Mouse (Mus musculus): Measurements from ENCODE around the gene Rho. TPM values are rescaled to one million over a fixed set of nuclear protein-coding genes. Genes with fewer than 3 reads are reported as not detected.

The Rho gene
- total and polyA plus RNA-seq, 3 experiments, result 0.11 TPM; not detected in 2

GRCm38 (mm10) chr6:115891497-115892061, 40.0 kb upstream of the Rho start:
- TF ChIP-seq MAFK (IDR thresholded peaks at IDR 0.05; ENCODE audit: borderline replicate concordance, low read depth, low read length), result no peak
- no peak for TF ChIP-seq ZKSCAN1 (IDR thresholded peaks at IDR 0.05; ENCODE audit: low read depth, low read length)
- no peak for TF ChIP-seq ZNF384 (IDR thresholded peaks at IDR 0.05; ENCODE audit: low read depth, low read length)
- TF ChIP-seq MXI1 (IDR thresholded peaks at IDR 0.05; ENCODE audit: low read depth, low read length), result no peak
- TF ChIP-seq POLR2AphosphoS2 (IDR thresholded peaks at IDR 0.05; ENCODE audit: low read length), result no peak
- no peak for TF ChIP-seq E2F4 (IDR thresholded peaks at IDR 0.05; ENCODE audit: borderline replicate concordance, low read depth, low read length)
- no peak for TF ChIP-seq TAL1 (IDR thresholded peaks at IDR 0.05; ENCODE audit: low read length)
- no peak for TF ChIP-seq USF1 (IDR thresholded peaks at IDR 0.05; ENCODE audit: low read depth, low read length)
- no peak for TF ChIP-seq ETS1 (IDR thresholded peaks at IDR 0.05; ENCODE audit: low read depth, low read length)
- no peak for TF ChIP-seq TBP (IDR thresholded peaks at IDR 0.05; ENCODE audit: low read depth, low read length)
- TF ChIP-seq ZC3H11A (IDR thresholded peaks at IDR 0.05; ENCODE audit: low read depth, low read length), result no peak
- Histone ChIP-seq H3K79me2 (ENCODE audit: control insufficient read depth, insufficient read depth, low read length, poor library complexity) (no peaks in the 10 kb centered on the region), H3K4me3 (ENCODE audit: control insufficient read depth in 1 of 2, insufficient read depth in 1 of 2, low read depth in 2 of 2, low read length in 2 of 2) (no peak overlapping the region), H3K27me3 (ENCODE audit: control insufficient read depth in 1 of 2, insufficient read depth in 2 of 2, low read length in 2 of 2) (no peaks in the 10 kb centered on the region), H3K36me3 (ENCODE audit: control insufficient read depth in 1 of 2, insufficient read depth in 2 of 2, low read length in 2 of 2) (peaks cover 0 to 5% of the 10 kb centered on the region in 2 experiments; a peak in 2 of 4 replicates), H3K9ac (ENCODE audit: control insufficient read depth, low read depth, low read length, poor library complexity, severe bottlenecking) (no peak overlapping the region), H3K4me1 (ENCODE audit: control insufficient read depth in 1 of 2, insufficient read depth in 2 of 2, low read length in 2 of 2) (peaks cover 0 to 6% of the 10 kb centered on the region in 2 experiments; a peak in 2 of 4 replicates), H3K27ac (ENCODE audit: control insufficient read depth, low read depth, low read length) (no peak overlapping the region), H3K9me3 (replicated peaks; ENCODE audit: insufficient read depth, low read length) (no peaks in the 10 kb centered on the region)
- DNase-seq (ENCODE audit: low read depth, low spot score), result no peak

- no peaks in the 10 kb centered on the region for H3K27me3 ChIP-seq (ENCODE audit: control insufficient read depth in 1 of 2, insufficient read depth in 2 of 2, low read length in 2 of 2)
- no peak for TF ChIP-seq GATA1 (IDR thresholded peaks at IDR 0.05; ENCODE audit: low read depth, low read length)
- TF ChIP-seq NELFE (IDR thresholded peaks at IDR 0.05; ENCODE audit: low read depth, low read length), result no peak
- no peak for TF ChIP-seq SMC3 (IDR thresholded peaks at IDR 0.05; ENCODE audit: low read depth, low read length)
- TF ChIP-seq EP300 (IDR thresholded peaks at IDR 0.05; ENCODE audit: low read depth in 1 of 2, low read length in 2 of 2), result no peak
- TF ChIP-seq MAZ (IDR thresholded peaks at IDR 0.05; ENCODE audit: low read depth, low read length), result no peak
- DNase-seq (ENCODE audit: low read depth, low spot score), result no peak
- no peak overlapping the region for H3K27ac ChIP-seq (ENCODE audit: control insufficient read depth, low read depth, low read length)
- H3K9me3 ChIP-seq (replicated peaks; ENCODE audit: insufficient read depth, low read length), result no peaks in the 10 kb centered on the region
- H3K9ac ChIP-seq (ENCODE audit: control insufficient read depth, low read depth, low read length, poor library complexity, severe bottlenecking), result no peak overlapping the region
- no peaks in the 10 kb centered on the region for H3K79me2 ChIP-seq (ENCODE audit: control insufficient read depth, insufficient read depth, low read length, poor library complexity)
- H3K36me3 ChIP-seq (ENCODE audit: control insufficient read depth in 1 of 2, insufficient read depth in 2 of 2, low read length in 2 of 2), result peaks cover 0 to 2% of the 10 kb centered on the region in 2 experiments; a peak in 1 of 4 replicates
- no peaks in the 10 kb centered on the region; a peak in 1 of 4 replicates for H3K4me1 ChIP-seq (ENCODE audit: control insufficient read depth in 1 of 2, insufficient read depth in 2 of 2, low read length in 2 of 2)
- no peak overlapping the region for H3K4me3 ChIP-seq (ENCODE audit: control insufficient read depth in 1 of 2, insufficient read depth in 1 of 2, low read depth in 2 of 2, low read length in 2 of 2)
These were observed 39.2 kb upstream of the Rho start for GRCm38 (mm10) chr6:115892363-115892762.
